ENCODE assay signal across 16 mouse cellular contexts in genomic region chr5:14404344-14404743, GRCm38 (mm10).
"Had no signal": no experiment of that assay in that cellular context is flagged by ENCODE, and none has a peak within 500 bp of the region (broad histone marks: within the 10 kb centered on the region; RNA-seq: fewer than 3 reads in every experiment).

No protein-coding gene starts in this region.

- H3K27ac ChIP-seq: neural tube, embryonic 13.5 days; neural tube, embryonic 15.5 days; stomach, embryonic 15.5 days; stomach, postnatal 0 days had no signal

- H3K4me3 ChIP-seq: neural tube, embryonic 13.5 days; neural tube, embryonic 15.5 days; stomach, embryonic 15.5 days had no signal

- H3K9me3 ChIP-seq: neural tube, embryonic 13.5 days; neural tube, embryonic 15.5 days; stomach, embryonic 15.5 days had no signal

- DNase-seq: retina, postnatal 1 day; right cerebral cortex, adult 18-20 months; right cerebral cortex, postnatal 14 days; right cerebral cortex, postnatal 25 days; right cerebral cortex, postnatal 4 days; spleen, adult 18-20 months; thymus, adult 18-20 months; thymus, adult 2 months; thymus, postnatal 14 days; thymus, postnatal 25 days; thymus, postnatal 36 days; thymus, postnatal 4 days had no signal

- H3K36me3 ChIP-seq: neural tube, embryonic 13.5 days; neural tube, embryonic 15.5 days; stomach, embryonic 15.5 days had no signal

- H3K27me3 ChIP-seq: neural tube, embryonic 13.5 days; neural tube, embryonic 15.5 days; stomach, embryonic 15.5 days had no signal

- H3K4me1 ChIP-seq: neural tube, embryonic 13.5 days; neural tube, embryonic 15.5 days; stomach, embryonic 15.5 days had no signal

- H3K9ac ChIP-seq: neural tube, embryonic 13.5 days; neural tube, embryonic 15.5 days; stomach, embryonic 15.5 days had no signal
